Mouse (Mus musculus) spleen, adult 18-20 months (tissue): Measurements from ENCODE around the gene Mccc2.

Source experiments
- DNase-seq, 2 experiments: peaks; one replicate each; pipeline ENCODE4 v3.0.0; 2022; ENCODE audit warnings: mixed read lengths in 2 of 2

Gene Mccc2

GRCm38 (mm10) chr13:99938606-99939319 is 76.7 kb downstream of the Mccc2 start:
- DNase-seq, result no peak

GRCm38 (mm10) chr13:99937741-99938140 is 77.7 kb downstream of the Mccc2 start:
- DNase-seq, result no peak

DNA sequence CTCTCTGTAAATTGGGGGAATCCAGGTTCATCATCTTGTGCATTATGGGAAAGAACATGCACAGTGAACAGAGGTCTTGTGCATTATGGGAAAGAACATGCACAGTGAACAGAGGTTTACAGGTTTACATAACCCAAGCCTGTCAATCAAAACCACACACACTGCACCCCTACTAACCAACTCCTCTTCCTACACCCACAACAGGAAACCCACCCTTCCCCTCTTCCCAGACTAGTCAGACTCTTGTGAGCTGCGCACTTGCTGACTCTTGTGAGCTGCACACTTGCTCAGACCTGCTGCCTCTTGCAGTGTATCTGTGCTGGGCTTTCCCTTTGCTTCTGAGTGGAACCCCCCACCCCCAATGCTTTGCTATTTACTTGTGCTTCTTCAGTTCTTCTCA is 83.0 kb downstream of the Mccc2 start:
- no peak for DNase-seq

DNA sequence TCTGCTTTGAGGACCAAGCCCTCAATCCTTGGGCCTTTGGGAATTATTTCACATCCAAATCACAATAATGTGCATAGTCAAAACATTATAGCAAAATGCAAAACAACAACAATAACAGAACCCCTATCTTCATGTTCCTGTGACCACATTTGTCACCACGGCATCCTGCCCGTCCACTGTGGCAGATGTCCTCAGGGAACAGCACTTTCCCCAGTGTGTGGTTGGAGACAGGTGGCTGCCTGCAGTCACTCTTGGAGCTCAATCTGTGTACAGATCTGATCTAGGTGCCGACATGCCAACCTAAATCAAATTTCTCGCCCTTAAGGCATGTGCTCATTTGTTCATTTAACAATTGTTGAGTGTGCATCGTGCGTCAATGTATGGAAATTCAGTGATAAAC is 83.9 kb downstream of the Mccc2 start:
- DNase-seq, result no peak

- no peak for DNase-seq
Observed at GRCm38 (mm10) chr13:99926249-99926648, 89.2 kb downstream of the Mccc2 start.

- no peak for DNase-seq
Observed at GRCm38 (mm10) chr13:99915632-99916031, 99.8 kb downstream of the Mccc2 start.

- no peak for DNase-seq
Observed at GRCm38 (mm10) chr13:99900965-99901364, 114.5 kb downstream of the Mccc2 start, which contains the start of gene Cartpt. Gene Cartpt (minus strand): TSS chr13:99901091.

- peak in 1 of 2 experiments; percentile 17 for DNase-seq
Observed at GRCm38 (mm10) chr13:99900557-99900892, 114.9 kb downstream of the Mccc2 start.

DNA sequence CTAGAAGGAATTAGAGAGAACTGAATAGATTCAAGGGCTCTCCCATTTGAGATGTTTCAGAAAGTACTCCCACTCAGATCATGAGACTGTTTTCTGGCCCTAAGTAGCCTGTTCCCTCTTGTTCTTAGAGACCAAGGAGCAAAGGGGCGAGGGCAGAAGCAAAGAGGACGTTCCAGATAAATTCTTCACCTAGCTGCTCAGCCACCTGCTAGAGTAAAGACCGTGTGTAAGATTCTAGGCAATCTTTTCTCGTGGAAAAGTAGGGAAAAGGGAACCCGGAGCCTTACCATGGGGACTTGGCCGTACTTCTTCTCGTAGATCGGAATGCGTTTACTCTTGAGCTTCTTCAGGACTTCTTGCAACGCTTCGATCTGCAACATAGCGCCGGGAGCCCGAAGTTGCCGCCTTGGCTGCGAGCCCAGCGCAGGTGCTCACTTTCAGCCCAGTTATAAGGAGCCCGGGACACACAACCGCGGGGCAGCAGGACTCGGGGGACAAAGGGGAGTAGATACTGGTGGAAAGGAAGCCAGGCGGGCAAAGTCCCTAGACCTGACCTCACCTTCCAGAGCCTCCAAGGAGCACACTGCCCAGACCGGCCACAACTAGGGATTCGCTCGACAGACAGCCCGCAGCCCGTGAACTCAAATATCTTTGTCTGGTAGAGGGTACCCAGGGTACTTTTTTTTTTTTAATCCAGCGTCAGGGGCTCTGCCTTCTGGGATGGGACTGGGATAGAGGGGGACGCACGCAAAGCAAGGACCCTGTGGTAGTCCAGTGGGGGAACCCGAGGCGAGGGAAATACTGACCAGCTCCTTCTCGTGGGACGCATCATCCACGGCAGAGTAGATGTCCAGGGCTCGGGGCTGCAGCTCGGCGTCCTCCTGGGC is 115.5 kb downstream of the Mccc2 start:
- no peak for DNase-seq

DNA sequence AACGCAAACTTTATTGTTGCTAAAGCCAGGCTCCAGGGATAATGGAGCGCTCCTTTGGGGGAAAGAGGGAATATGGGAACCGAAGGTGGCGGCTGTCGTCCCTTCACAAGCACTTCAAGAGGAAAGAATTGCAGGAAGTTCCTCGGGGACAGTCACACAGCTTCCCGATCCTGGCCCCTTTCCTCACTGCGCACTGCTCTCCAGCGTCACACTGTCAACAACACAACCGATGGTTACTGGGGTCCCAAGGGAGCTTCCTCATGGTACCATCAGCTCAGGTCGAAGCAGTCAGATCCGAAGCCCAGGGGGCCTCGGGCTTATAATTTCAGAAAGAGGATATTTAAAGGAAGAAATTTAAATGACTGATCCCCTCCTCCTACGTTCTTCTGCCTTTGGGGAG is 116.6 kb downstream of the Mccc2 start:
- DNase-seq, result no peak
